In the genomic region with DNA sequence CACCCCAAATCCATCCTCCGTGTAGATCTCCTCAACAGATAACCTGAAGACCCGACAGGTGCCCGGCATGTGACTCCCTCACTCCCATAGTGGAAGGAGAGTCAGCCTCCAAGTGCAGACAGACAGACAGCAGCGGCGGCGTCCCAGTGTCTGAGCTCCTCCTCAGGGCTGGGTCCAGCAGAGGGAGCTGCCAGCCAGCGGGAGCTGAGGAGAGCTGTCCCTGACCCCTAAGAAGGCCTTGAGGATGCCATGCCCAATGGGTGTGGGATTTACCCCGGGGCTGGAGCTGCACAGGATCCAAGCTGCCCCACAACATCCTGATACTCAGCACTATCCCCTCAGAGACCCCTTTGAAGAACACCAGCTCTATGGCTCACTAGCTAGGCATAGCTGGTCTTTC, we compare ENCODE assay signal across 8 mouse cellular contexts.
DNase-seq lines count a peak whose midpoint lies in the region; ATAC-seq and TF ChIP-seq lines count a peak whose summit lies in the region.

No protein-coding gene starts in this region.

- in situ Hi-C loops in Patski (cut with MboI; ENCODE audit: low pct_unique_long_range_greater_than_20kb) = loop anchor here (5.0 kb wide), 2 partner anchors 184 to 284 kb away; a partner anchor contains a TSS

- DNase-seq in layer of hippocampus, adult 11-12 months (ENCODE audit: low spot score) = peak; percentile 11
- DNase-seq in layer of hippocampus, adult 9-10 months (ENCODE audit: low spot score) = no peak
- no peak for DNase-seq in Patski (ENCODE audit: low read depth, low spot score)
- DNase-seq in gastrocnemius, postnatal 10 days = peak; percentile 67
- peak; percentile 74 for DNase-seq in kidney, adult 18-20 months
- DNase-seq in cerebellum, adult 11 months = no peak

- TF ChIP-seq CTCF in Patski (IDR thresholded peaks at IDR 0.05) = peak; percentile 83

- POLR2A ChIA-PET in Patski (lab: Charles Lee) = interaction anchor here (1.2 kb wide), 1 partner anchor 28 kb away, joined by 3 read pairs; no protein-coding TSS in a partner anchor

- ATAC-seq in Patski = no peak
- ATAC-seq in megakaryocyte progenitor cell, adult 5-6 weeks (replicated peaks; ENCODE audit: poor library complexity) = peak; percentile 42; the same call in 1 of the 2 replicates
- no peak for ATAC-seq in monocyte, adult 5-6 weeks (replicated peaks; ENCODE audit: insufficient number of reproducible peaks, low FRiP score, low TSS enrichment, poor library complexity, severe bottlenecking)

- CTCF ChIA-PET in Patski (lab: Charles Lee) = interaction anchor here (0.6 to 2.3 kb wide), 8 partner anchors 10 to 284 kb away, joined by 3 to 14 read pairs (median 4); a partner anchor contains a TSS

- H3K27me3 ChIP-seq in Patski = no peaks in the 10 kb centered on the region

Comparison
In these comparisons a context has a peak if more than half of its experiments do, and no peak if none do; other contexts are left out.
1. DNase-seq: peak in layer of hippocampus, adult 11-12 months (single experiment), gastrocnemius, postnatal 10 days (single experiment) and kidney, adult 18-20 months (single experiment); none in layer of hippocampus, adult 9-10 months (single experiment), Patski (single experiment) and cerebellum, adult 11 months (single experiment).